Mouse (Mus musculus) heart, adult 8-10 months (tissue): ENCODE measurements around the gene Ap5m1. TPM values are rescaled to one million over a fixed set of nuclear protein-coding genes. Genes with fewer than 3 reads are reported as not detected.
"Not testable (repeated sequence)": the region's sequence is repeated elsewhere in the genome, so short reads cannot be mapped to it uniquely, and the experiment has no call there.

ENCODE experiments used
- DNase-seq: peaks from one replicate; pipeline ENCODE4 v3.0.0; 2022; ENCODE audit warnings: low spot score
- total RNA-seq, 4 experiments: library from RNA; stranded (reverse); gene quantifications; 2 replicates each; pipeline ENCODE4 v1.2.4; 2022

Gene Ap5m1
- total RNA-seq: 10 to 100 TPM in 2 of 4 experiments, 1 to 10 TPM in 2; 7.9 to 10.3 (median 9.7) TPM

DNA sequence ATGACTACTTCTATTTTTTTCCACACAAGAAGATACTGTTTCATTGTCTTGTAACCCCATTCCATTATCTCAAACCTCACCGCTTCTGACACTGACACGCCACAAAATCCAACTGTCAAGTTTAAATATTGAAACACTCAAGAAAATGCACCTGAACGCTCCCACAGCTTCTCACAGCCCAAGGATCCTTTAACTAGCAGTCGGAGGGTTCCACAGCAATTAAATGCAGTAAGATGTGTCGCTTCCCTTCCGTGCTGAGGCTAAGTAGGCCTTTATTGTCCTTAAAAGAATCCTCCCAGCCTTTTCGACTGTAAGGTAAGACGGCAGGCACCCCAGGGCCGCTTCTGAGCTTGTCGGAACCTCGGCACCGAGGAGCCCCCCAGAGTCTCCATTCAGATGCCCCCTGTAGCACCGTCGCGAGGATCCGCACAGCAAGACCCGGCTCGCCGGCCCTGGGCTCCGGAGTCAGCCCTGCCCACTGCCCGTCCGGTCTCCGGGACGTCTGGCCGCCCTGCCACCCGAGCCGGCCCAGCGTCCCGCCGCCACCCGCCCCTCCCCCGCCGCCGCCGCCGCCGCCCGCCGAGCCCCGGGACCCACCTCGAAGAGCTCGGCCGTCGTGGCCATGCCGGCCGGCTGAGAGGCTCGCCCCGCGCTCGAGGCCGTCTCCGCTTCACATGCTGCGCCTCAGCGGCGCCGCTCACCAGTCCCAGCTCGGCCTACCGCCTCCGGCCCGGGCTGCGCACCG lies at the start of gene Ap5m1:
TSS of gene Ap5m1 (plus strand) at position 569 of the 745 bp plus-strand sequence.
- peak; percentile 18 for DNase-seq

DNA sequence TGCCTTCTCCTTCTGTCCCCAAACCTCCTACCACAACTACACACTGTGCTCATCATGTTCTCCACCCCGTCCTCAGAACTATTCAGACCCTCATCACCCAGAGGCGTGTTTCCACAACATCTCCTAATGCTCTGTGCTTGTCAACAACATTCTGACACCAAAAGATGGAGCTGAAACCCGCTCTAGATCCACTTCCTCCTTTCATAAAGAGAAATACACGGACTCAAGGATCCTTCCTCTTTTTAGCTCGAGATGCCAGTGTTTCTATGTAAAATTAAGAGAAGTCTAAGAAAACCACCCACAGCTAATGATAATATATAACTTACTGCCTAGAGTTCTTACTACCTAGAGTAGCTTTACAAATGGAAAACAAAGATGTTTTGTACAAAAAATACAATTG lies 46.1 kb upstream of the Ap5m1 start:
- DNase-seq: peak; percentile 2

DNA sequence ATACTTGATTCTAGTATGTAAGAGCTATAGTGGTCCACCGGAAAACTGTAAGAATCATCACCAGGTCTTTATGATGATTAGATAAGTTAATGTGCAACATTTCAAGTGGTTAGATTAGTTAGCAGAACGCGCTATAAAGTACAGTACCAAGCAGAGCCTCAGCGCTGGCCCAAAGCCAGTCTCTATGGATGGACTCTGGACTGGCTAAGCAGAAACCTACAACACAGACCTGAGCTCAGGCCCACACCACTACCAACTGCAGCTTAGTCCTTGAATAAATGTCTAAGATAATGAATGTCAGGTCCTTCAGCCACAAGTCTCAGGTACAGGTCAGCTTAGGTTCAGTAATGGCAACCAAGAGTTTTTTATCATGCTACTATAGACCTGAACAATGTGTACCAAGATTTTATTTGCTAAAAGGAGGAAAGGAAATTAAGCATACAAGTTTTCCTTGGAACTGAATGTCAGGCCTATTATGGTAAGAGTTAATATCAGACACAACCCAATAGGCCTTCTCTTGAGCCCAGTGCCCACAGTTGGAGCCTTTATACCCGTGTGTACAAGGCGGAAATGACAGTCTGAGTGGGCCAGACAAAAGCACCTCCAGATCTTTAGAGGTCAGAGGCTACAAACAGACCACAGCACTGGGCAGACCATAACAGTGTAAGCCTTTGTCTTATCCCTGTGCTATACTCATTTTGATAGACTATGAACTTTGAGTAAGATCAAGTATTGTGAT lies 38.7 kb upstream of the Ap5m1 start:
- no peak for DNase-seq

DNA sequence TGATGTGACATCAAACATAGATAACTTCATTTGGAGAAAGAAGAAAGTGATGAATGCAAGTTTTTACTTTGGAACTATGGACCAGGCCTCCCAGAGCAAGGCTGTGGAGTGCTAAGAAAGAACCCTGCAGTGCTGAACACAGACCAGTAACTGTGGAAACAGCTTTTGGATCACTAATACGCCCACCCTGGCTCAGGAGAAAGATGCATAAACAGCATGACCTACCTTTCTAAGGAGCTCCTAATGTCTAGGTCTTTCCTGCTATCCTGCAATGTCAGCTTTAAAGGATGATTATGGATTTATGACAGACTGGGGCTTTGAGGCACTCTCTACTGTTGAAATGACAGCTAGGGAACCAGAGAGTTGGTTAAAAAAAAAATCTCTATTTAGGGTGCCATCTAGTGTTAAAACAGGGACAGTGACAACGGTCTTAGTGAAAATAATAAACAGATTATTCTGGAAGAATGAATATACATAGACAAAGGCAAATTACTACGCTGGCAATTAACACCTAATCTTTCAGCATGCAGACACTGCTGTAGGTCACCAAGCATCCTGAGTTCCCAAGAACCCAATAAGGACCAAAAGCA lies 38.0 kb upstream of the Ap5m1 start:
- no peak for DNase-seq

- no peak for DNase-seq
These were observed 36.9 kb upstream of the Ap5m1 start for GRCm38 (mm10) chr14:49028991-49029390.

DNA sequence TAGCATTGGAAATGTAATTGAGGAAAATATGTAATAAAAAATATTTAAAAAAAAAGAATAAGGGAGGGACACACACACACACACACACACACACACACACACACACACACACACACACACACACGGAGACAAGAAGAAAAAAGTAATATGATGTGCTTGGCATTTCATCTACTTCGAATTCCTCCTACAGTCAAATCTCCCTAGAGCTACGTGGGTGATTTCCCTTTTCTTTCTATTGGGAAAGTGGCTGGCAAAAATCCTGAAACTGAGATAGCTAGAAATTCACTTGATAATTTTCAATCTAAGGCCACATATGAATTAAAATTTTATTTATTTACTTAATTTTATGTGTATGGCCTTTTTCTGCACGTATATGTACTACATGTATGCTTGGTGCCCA lies 20.3 kb upstream of the Ap5m1 start:
- DNase-seq: no peak

DNA sequence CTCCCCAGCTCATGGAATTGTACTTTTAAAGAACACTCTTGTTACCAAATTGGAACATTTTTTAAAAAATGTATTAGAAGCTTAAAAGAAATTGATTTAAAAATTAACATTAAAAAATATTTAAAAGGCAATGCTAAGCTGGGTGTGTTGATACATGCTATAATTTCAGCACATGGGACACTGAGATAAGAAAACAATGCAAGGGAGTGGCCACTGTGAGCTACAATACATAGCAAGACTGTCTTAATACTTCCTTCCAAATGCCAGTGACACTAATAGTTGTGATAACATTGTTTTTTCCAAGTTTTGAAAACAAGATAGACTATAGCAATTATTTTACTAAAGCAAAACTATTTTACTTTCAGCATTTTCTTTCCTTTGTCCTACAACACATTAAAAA lies 16.4 kb upstream of the Ap5m1 start:
- no peak for DNase-seq

GRCm38 (mm10) chr14:49063838-49064237 lies 2.1 kb upstream of the Ap5m1 start:
- DNase-seq: no peak

DNA sequence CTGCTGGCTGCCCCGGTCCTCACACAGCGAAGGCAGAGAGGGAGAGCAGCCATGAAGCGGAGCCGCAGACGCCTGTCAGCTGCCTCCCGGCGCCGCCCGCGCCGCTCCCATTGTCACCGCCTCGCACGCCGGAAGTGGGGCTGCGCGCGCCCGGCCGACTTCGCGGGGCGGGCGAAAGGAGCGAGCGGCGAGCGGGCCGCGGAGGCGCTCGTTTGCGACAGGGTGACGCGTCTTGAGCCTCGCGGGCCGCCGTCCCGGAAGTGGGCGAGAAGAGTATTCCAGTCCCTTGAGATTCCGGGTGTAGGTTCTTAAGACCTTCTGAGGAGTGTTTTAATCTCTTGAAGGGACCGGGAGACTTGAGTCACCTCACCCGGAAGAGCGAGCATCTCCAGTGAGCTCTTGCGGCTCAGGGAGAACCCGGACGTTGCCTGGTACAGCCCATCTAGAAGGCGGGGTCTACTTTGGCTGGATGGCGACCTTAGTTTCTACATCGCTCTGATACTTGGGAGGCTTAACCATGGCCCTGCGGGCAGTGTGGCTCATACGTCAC lies 452 bp downstream of the Ap5m1 start, which contains the start of gene Exoc5:
TSS of gene Exoc5 (minus strand) at position 380 of the 550 bp plus-strand sequence.
- peak; percentile 95 for DNase-seq

GRCm38 (mm10) chr14:49072837-49073236 lies 6.9 kb downstream of the Ap5m1 start:
- no peak for DNase-seq

GRCm38 (mm10) chr14:49073896-49074295 lies 8.0 kb downstream of the Ap5m1 start:
- DNase-seq: no peak

DNA sequence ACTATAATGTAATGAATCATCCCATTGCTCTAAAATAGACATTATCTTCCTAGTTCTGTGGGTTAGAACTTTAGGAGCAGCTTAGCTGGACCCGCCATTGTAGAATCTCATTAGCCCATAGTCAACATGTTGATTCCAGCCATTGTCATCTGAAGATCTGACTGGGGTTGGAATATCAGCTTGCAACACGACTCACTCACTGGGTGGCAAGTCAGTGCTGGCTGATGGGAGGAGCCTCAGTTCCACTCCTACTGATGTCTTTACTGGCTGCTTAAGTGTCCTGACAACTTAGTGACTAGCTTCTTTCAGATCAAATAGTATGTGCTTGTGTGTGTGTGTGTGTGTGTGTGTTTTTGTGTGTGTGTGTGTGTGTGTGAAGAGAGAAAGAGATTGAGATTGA lies 8.5 kb downstream of the Ap5m1 start:
- no peak for DNase-seq

DNA sequence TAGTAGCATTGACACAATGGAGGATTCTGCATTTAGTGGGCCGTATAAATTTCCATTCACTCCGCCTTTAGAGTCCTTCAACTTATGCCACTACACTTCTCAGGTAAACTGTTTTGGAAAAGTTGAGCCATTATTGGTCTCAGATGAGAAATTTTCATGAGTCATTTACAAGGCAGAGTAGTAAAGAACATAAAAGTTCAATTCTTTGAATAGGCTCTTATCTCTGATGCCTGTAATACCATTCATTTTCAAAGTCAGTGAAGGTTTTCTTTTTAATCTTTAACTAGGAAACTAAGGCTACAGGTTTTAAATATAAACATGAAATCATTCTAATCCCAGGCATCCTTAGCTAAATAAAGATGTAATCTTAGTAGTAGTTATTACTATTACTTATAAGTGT lies 12.9 kb downstream of the Ap5m1 start:
- no peak for DNase-seq

- DNase-seq: no peak
These were observed 20.6 kb downstream of the Ap5m1 start for GRCm38 (mm10) chr14:49086522-49086921.

DNA sequence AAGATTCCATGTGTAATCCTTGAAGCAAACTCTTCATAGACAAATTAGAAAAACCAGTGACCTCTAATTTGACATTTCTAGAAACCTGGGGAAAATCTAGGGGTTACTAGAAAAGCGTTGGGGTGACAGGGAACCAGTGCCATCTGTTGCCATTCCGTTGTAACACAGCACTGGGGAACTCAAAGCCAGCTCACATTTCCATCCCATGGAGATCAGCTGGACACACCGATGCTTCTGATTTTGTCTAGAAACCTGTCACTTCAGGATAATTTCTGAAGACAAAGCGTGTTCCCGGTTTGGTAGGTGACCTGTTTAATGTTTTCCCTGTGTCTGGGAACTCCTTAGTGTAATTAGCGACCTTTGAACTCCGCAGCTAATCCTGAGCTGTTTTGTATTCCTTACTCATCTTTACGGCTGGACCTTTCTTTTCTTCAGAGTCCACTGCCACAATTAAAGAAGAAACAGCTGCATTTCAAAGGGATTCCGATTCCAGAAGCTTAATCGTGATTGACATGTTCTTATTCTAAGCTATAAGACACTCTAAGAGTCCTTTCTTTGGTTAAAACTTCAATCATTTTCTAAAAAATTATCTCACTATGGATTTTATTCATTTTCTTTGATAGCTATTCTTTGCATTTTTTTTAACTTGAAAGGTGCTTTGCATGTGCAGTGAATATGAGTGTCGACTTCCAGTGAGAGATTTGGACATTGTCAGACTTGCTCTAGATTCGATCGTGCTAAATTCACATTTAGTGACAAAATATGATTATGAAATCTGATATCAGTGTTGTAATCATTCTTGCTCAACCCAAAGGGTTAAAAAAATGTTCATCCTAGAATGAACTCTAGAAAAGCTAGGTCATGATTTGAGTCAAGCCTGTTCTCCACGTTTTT lies 22.5 kb downstream of the Ap5m1 start:
- DNase-seq: no peak

DNA sequence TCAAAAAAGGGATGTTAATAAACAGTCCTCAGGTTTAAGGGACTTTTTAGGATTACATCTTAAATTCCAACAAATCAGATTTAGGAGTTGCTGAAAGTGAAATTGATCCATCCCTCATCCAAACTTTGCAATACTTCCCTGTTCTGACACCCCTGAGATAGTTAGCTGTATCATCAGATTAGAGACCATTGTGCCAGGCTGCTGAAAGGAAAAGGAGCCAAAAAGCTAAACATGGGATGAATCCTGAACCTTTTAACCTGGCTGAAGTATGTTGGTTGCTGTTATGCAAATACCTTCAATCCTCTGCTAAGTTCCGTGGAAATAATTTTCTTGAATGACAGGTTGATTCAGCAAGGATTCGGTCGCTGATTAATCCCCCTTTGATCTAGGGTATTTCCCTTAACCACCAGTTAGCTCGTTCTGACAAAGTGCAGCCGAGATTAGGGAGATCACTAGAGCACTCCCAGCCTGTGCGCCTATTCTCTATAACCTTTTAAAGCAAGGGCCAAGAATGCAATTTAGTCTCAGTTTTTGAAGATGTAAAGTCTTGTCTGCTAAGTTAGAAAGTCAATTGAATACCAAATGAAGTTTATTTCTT lies 23.7 kb downstream of the Ap5m1 start:
- no peak for DNase-seq

GRCm38 (mm10) chr14:49090102-49090501 lies 24.2 kb downstream of the Ap5m1 start:
- DNase-seq: no peak

DNA sequence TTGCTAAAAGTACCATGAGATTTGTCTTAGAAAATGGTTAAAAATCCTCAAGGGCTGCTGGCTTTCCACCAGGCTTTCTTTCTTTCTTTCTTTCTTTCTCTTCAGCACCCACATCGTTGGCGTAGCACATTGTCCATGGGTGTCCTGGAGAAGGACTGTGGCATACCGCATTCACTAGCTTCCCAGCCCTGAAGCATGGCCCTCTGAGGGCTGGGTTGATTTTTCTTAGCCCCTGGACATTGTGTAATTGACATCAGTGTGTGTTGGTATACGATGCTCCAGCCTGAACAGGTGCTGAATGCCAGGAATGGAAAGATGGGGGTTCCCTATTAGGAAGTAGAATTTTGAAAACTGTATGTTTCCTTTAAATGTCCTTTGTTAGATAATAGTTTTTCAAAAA lies 25.4 kb downstream of the Ap5m1 start:
- DNase-seq: no peak

- DNase-seq: not testable (repeated sequence)
These were observed 25.9 kb downstream of the Ap5m1 start for GRCm38 (mm10) chr14:49091755-49092154.

- peak; percentile 41 for DNase-seq
These were observed 52.5 kb downstream of the Ap5m1 start for GRCm38 (mm10) chr14:49118381-49118780.

DNA sequence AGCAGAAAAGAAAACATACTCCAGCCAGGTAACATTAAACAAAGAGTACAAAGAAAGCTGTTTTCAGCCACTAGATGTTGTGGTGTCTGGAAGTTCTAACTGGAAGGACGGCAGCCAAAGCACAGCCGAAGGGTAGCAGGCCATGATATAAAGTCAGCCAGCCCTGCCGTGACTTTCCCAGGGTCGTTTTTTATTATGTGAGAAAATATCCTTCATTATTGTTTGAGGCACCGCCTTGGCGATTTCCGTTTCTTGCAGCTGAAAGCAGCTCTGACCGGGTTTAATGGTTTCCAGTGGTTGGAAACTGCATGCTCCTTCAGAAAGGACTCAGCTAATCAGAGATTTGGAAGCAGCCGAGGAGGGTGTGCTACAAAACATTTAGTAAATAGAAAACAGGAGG lies 55.8 kb downstream of the Ap5m1 start:
- DNase-seq: no peak
